Mouse (Mus musculus) megakaryocyte-erythroid progenitor cell, adult 5 weeks (primary cell): Measurements from ENCODE around the gene Tfpi. TPM values are rescaled to one million over a fixed set of nuclear protein-coding genes. Genes with fewer than 3 reads are reported as not detected.

Experiments
- polyA plus RNA-seq: library from polyadenylated mRNA; stranded (reverse); fragments of >175 nt; gene quantifications from 2 replicates; pipeline ENCODE4 v1.2.3, GENCODE M21; 2012

Tfpi gene
- 1.1 and 1.6 TPM in 2 replicates for polyA plus RNA-seq

DNA sequence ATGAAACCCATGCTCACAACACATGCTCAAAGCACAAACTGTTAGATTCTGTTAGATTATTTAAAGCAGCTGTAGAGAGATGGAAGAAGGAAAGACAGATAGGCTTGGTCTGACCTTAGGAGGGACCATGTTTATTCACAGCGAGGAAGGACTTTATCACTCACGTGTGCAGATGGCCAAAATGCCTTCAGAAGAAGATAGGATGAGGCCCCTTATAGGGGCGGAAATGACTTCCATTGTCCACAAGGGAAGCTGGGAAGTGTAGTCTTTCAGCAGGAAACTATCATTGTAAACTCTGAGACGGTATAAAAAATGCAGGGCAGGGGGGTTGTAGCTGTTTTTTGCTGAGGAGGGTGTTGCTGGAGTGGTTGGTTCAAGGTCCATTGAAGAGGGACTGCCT, at the start of gene Tfpi:
Gene Tfpi (minus strand): TSS at position 199 of the 400 bp plus-strand sequence.

DNA sequence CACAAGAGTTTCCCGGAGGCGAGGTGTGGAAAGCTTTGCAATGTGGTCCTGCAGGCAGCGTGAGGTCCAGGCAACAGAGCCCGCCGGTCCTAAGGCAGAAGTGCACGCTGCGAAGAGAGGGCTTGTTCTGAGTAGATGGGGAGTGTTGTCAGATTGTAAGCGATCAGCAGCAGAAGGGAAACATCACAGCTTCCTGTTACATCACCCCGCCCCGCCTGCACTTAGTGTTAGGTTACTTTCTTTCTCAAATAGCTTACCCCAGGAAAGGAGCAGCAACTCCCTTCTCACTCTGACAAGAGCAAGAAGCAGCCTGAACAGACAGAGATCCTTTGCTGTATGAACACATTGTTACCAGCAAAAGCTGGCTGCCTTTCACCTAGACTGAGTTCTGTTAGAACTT, 51.4 kb downstream of the Tfpi start, which contains the start of gene Calcrl:
Gene Calcrl (minus strand): TSS at position 274 of the 400 bp plus-strand sequence.

Other genes starting within 250 kb of the Tfpi start
- gene Calcrl, start 51.4 kb downstream of the Tfpi start, polyA plus RNA-seq, result 0.15 and 0.43 TPM in 2 replicates
- gene Ctnnd1, start 174.0 kb upstream of the Tfpi start, polyA plus RNA-seq, result 5.2 and 6.5 TPM in 2 replicates
- gene Btbd18, start 182.3 kb upstream of the Tfpi start, polyA plus RNA-seq, result not detected in 2 replicates
- gene Selenoh, start 194.0 kb upstream of the Tfpi start, polyA plus RNA-seq, result 336 and 344 TPM in 2 replicates
- gene Gm28635, start 201.3 kb upstream of the Tfpi start, polyA plus RNA-seq, result not detected in 2 replicates
- 10.5 and 11.6 TPM in 2 replicates for gene Med19, start 201.6 kb upstream of the Tfpi start, polyA plus RNA-seq
- 3.1 and 4.1 TPM in 2 replicates for gene Tmx2, start 202.4 kb upstream of the Tfpi start, polyA plus RNA-seq
- 27.3 and 29.4 TPM in 2 replicates for gene Zdhhc5, start 238.4 kb upstream of the Tfpi start, polyA plus RNA-seq